Mouse (Mus musculus): Measurements from ENCODE around the gene Ppard. TPM values are rescaled to one million over a fixed set of nuclear protein-coding genes. Genes with fewer than 3 reads are reported as not detected.
"Not testable (repeated sequence)": the region's sequence is repeated elsewhere in the genome, so short reads cannot be mapped to it uniquely, and the experiment has no call there.

The Ppard gene
- total RNA-seq, 2 experiments from 2014 or later, result 26.6 to 28.8 TPM

DNA sequence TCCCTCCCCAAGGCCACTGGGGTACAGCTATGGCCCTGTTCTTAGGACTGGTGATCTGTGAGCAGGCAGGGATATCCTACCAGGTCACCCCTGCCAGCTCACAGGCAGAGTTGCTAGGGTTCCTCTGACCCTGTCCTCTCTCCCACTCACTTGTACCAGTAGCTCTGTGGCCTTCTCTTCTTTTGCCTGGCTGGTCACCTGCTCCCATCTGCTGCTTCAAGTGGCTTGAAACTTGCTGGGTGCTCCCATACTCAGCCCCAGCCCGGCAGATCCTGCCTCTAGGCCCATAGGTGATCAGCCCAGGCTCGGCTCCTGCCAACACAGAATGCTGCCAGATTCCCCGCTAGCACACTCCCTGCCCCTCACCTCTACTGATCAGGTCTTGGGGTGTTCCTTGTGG lies 68.3 kb downstream of the Ppard start:
- intact Hi-C loops (cut with DNase I), result no loop called here
- DNase-seq (ENCODE audit: low spot score in 2 of 2), result no peak

- no peak for DNase-seq (ENCODE audit: low spot score in 2 of 2)
- intact Hi-C loops (cut with DNase I), result no loop called here
Observed at GRCm38 (mm10) chr17:28305172-28305571, 72.7 kb downstream of the Ppard start.

GRCm38 (mm10) chr17:28308297-28309195 lies 76.0 kb downstream of the Ppard start:
- peak; percentile 85 to 87 for DNase-seq (ENCODE audit: low spot score in 2 of 2)
- intact Hi-C loops (cut with DNase I), result loop anchor here (1.0 kb wide), 2 partner anchors 76 to 82 kb away; partner anchors contain the start of gene Ppard

- DNase-seq (ENCODE audit: low spot score in 2 of 2), result no peak
- intact Hi-C loops (cut with DNase I), result loop anchor here (5.0 kb wide), 1 partner anchor 104 kb away; the partner anchor contains the start of gene Def6
Observed at GRCm38 (mm10) chr17:28310831-28311230, 78.3 kb downstream of the Ppard start.

GRCm38 (mm10) chr17:28311366-28312132 lies 79.0 kb downstream of the Ppard start:
- intact Hi-C loops (cut with DNase I), result loop anchor here (5.0 kb wide), 1 partner anchor 104 kb away; the partner anchor contains the start of gene Def6
- no peak for DNase-seq (ENCODE audit: low spot score in 2 of 2)

DNA sequence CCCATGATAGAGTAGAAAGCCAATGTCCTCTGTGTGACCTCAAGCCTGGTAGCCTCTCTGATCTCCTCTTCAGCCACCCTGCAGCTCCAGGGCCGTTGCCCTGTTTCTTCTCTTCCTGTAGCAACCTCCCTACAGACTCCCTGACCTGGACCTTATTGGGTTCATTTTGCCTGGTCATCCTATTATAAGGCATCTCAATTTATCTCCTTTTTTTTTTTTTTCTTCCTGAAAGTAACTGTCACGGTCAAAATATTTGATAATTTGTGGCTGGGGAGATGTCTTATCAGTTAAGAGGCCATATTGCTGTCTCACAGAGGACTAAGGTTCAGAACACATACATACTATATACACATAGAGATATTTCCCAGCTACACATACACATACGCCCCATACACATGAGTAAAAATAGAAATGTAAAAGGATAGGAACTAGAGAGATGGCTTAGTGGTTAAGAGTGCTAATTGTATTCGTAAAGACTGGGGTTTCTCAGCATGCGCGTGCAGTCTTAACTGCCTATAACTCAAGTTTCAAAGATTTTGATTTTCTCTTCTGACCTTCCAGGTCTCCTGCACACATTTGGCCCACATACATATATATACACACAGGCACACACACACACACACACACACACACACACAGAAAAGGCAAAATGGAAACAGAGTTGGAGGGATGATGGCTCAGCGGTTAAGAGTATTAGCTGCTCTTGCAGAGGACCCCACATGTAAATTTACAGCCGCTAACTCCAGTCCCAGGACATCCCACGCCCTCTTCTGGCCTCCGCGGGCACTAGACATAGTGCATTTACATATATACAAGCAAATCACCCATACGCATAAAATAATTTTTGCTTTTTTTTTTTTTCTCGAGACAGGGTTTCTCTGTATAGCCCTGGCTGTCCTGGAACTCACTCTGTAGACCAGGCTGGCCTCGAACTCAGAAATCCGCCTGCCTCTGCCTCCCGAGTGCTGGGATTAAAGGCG lies 80.0 kb downstream of the Ppard start:
- intact Hi-C loops (cut with DNase I), result loop anchor here (5.0 kb wide), 1 partner anchor 105 kb away; the partner anchor contains the start of gene Def6
- peak in 1 of 2 experiments; percentile 22 for DNase-seq (ENCODE audit: low spot score in 2 of 2)

DNA sequence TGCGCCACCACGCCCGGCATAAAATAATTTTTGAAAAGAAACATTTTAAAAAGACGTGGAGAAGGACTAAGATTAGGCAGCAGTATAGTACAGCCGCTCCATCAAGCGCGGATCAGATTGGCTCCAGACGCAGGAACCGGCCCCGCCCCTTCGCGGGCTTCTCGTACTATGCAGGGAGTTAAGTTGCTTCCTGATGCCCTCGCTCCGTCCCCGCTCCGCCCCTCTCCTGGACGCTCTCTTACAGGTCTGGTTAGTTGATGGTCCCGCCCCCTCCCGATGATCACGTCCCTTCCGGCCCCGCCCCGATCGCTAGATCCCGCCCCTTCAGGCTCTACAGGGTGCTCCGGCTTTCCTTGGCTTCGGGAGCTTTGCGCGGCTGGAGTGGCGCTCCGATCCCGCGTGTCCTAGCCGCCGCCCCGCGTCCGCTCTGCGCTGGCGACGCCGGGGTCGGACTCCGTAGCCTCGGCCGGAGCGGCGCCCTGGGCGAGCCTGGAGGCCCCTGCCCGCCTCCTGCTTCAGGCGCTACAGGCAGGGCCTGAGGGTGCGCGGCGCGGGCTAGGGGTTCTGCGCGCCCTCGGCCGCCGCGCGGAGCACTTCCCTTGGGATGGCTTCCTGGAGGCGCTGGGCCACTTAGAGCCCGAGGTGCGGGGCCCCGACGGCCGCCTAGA lies 80.8 kb downstream of the Ppard start, which contains the start of gene Fance:
Gene Fance, plus strand, starts transcription at position 308 of the 668 bp plus-strand sequence.
- DNase-seq (ENCODE audit: low spot score in 2 of 2), result peak; percentile 91 to 97
- intact Hi-C loops (cut with DNase I), result loop anchor here (5.0 kb wide), 1 partner anchor 106 kb away; the partner anchor contains the start of gene Def6

DNA sequence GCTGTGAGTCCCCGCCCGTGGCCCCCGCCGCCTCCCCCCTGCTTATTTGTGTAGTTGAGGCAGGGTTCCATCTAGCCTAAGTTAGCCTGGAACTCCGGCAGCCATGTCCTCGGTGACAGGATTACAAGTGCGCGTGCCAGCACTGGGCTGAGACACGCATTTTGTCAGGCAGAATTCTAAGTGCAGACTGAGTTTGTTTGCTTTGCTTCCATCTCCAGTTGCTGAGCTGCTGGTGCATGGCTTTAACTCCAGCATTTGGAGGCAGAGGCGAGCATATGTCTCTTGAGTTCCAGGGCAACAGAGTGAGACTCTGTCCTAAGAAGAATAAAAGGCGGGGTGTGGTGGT lies 81.4 kb downstream of the Ppard start:
- peak in 1 of 2 experiments; percentile 31 for DNase-seq (ENCODE audit: low spot score in 2 of 2)
- intact Hi-C loops (cut with DNase I), result loop anchor here (5.0 kb wide), 1 partner anchor 107 kb away; the partner anchor contains the start of gene Def6

DNA sequence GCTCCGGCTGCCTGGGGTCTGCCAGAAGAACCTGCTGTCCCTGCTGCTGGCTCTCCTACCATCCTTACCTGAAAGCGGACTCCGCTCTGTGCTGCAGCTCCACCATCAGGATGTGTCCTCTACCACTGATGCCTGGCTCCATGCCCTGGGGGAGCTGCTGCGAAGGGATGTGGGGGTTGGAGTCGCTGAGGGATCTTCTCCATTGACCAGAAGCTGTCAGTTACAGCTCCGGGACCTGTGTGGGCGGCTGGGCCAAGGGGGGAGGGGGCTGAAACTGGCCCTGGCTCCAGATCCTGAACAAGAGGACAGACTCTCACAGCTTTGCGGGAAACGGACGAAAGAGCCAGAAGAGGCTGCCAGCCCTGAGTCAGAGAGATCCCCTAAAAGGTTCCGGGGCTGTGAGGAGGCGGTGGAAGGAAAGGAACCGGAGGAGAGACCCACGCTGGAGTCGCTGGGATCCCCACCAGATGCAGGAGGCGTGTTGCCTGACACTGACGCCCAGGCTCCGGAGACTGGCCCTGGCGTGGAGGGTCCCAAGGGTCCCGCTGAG lies 83.2 kb downstream of the Ppard start:
- DNase-seq (ENCODE audit: low spot score in 2 of 2), result no peak
- intact Hi-C loops (cut with DNase I), result no loop called here

- intact Hi-C loops (cut with DNase I), result no loop called here
- DNase-seq (ENCODE audit: low spot score in 2 of 2), result no peak
Observed at GRCm38 (mm10) chr17:28316476-28316875, 84.0 kb downstream of the Ppard start.

- no peak for DNase-seq (ENCODE audit: low spot score in 2 of 2)
- intact Hi-C loops (cut with DNase I), result no loop called here
Observed at GRCm38 (mm10) chr17:28317091-28317490, 84.6 kb downstream of the Ppard start.

DNA sequence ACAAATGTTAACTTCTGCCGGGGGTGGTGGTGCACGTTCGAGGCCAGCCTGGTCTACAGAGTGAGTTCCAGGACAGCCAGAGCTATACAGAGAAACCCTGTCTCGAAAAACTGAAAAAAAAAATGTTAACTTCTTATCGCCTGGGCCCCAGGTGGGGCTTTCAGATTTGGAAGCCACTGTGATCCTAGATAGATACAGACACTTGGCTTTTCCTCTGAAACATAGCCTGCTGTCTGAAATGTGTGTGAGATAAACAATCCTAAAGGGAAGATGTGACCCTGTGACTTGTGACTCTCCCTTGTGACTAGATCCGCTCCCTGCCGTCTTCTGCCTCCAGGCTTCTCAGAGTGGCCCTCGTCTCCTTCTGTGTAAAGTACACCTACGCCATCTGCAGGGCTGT lies 85.2 kb downstream of the Ppard start:
- intact Hi-C loops (cut with DNase I), result no loop called here

DNA sequence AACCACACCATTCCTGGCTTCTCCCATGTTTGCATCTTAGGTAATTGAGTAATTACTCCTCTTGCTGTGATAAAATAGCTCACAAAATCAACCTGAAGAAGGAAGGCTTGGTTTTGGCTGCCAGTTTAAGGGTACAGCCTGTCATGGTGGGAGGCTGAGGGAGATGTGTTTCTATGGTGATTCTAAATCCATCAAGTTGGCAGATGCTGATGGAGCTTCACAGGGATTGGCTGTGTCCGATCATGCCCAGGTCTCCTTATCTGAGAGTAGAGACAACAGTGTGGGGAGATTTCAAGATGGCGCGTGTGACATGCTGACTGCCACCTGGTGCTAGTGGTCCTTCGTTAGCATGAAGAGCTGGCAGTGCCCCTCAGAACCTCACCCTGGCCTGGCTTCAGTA lies 89.2 kb downstream of the Ppard start:
- peak in 1 of 2 experiments; percentile 49 for DNase-seq (ENCODE audit: low spot score in 2 of 2)
- intact Hi-C loops (cut with DNase I), result no loop called here

More for the DNA sequence above, 85.2 kb downstream of the Ppard start:
- DNase-seq (ENCODE audit: low spot score in 2 of 2), result no peak

- no peak for DNase-seq (ENCODE audit: low spot score in 2 of 2)
- intact Hi-C loops (cut with DNase I), result no loop called here
Observed at GRCm38 (mm10) chr17:28323786-28324185, 91.3 kb downstream of the Ppard start.

DNA sequence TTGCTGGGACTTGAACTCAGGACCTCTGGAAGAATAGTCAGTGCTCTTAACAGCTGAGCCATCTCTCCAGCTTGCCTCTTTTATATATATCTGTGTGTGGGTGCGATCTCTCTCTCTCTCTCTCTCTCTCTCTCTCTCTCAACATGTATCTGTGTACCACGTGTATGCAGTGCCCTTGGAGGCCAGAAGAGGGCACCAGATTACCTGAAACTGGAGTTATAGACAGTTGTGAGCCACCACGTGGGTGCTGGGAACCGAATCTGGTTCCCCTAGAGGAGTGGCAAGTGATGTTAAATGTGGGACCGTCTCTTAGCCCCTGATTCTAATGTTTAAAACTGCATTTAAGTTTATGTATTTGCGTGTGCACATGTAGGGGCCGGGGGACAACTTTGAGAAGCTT lies 91.9 kb downstream of the Ppard start:
- DNase-seq (ENCODE audit: low spot score in 2 of 2); intact Hi-C loops (cut with DNase I): not testable (repeated sequence)

DNA sequence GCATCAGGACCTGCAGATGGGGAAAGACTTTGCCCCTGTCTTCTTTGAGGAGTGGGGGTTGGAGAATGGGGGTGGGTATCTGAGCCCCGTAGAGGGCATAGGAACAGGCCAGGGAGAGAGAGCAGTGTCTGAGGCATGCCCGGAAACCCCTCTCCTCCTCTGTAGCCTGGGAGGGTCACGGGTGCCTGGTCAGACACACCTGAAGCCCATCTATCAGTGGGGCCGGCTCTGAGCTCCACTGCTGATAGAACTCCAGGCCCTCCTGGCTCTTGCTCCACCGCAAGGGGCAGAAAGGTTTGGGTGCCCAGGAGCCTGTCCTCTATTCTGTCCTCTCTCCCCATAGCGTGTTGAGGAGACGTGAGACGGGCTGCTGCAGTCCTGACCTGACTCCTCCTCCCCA lies 93.3 kb downstream of the Ppard start:
- intact Hi-C loops (cut with DNase I), result loop anchor here (5.0 kb wide), 2 partner anchors 93 to 197 kb away; partner anchors contain the start of gene Ppard

GRCm38 (mm10) chr17:28326951-28327350 lies 94.5 kb downstream of the Ppard start:
- intact Hi-C loops (cut with DNase I), result loop anchor here (5.0 kb wide), 2 partner anchors 95 to 195 kb away; partner anchors contain the start of gene Ppard
- no peak for DNase-seq (ENCODE audit: low spot score in 2 of 2)

More for the DNA sequence above, 93.3 kb downstream of the Ppard start:
- DNase-seq (ENCODE audit: low spot score in 2 of 2), result no peak
